Mouse (Mus musculus) kidney, embryonic 14.5 days (tissue): ENCODE data around the gene Acbd6. TPM values are rescaled to one million over a fixed set of nuclear protein-coding genes. Genes with fewer than 3 reads are reported as not detected.

ENCODE experiments used
- ATAC-seq: fragments of 200-750 bp; cut with Nextera tagmentation; 2 replicates; pipeline ENCODE4 v1.8.0; 2017; ENCODE audit warnings: moderate number of reproducible peaks, mild to moderate bottlenecking, moderate TSS enrichment, moderate library complexity; ENCODE audit not compliant: low FRiP score, low TSS enrichment
- H3K27ac ChIP-seq: fragments of 300-500 bp; sonication (generic); 2 replicates; pipeline ENCODE4 v1.5.1; 2014; ENCODE audit warnings: low read depth, mild to moderate bottlenecking, low read length, moderate library complexity, mixed read lengths
- H3K27me3 ChIP-seq: fragments of 300-500 bp; sonication (generic); 2 replicates; pipeline ENCODE4 v1.6.1; 2014; ENCODE audit warnings: mild to moderate bottlenecking, low read length; ENCODE audit not compliant: control insufficient read depth, insufficient read depth
- H3K36me3 ChIP-seq: fragments of 300-500 bp; sonication (generic); 2 replicates; pipeline ENCODE4 v1.6.1; 2014; ENCODE audit warnings: low read length, mixed read lengths; ENCODE audit not compliant: control insufficient read depth, insufficient read depth
- H3K4me1 ChIP-seq: fragments of 300-500 bp; sonication (generic); 2 replicates; pipeline ENCODE4 v1.6.1; 2014; ENCODE audit warnings: low read length, mixed read lengths; ENCODE audit not compliant: control insufficient read depth, insufficient read depth
- H3K4me2 ChIP-seq: fragments of 300-500 bp; sonication (generic); replicated peaks from 2 replicates; pipeline ENCODE4 v1.6.1; 2014; ENCODE audit warnings: low read depth, mild to moderate bottlenecking, low read length
- H3K4me3 ChIP-seq: fragments of 300-500 bp; sonication (generic); 2 replicates; pipeline ENCODE4 v1.5.1; 2014; ENCODE audit warnings: mild to moderate bottlenecking, low read length
- H3K9ac ChIP-seq: fragments of 300-500 bp; sonication (generic); 2 replicates; pipeline ENCODE4 v1.6.1; 2014; ENCODE audit warnings: low read depth, mild to moderate bottlenecking, low read length, moderate library complexity
- H3K9me3 ChIP-seq: fragments of 300-500 bp; sonication (generic); 2 replicates; pipeline ENCODE4 v1.6.1; 2016; ENCODE audit warnings: low read length; ENCODE audit not compliant: control insufficient read depth
- WGBS: fragments of 180-500 bp; shearing (Covaris S2); extraction: QIAGEN DNeasy Blood & Tissue Kit; methylation state at CpG from one replicate; pipeline ENCODE4 v1.1.7; 2014; 5-methylcytosine and 5-hydroxymethylcytosine counted together
- polyA plus RNA-seq: library from polyadenylated mRNA; unstranded; fragments of >200 nt; fragmentation: Nextera tagmentation; extraction: Ambion mirVana; gene quantifications from 2 replicates; pipeline ENCODE4 v1.2.1, GENCODE M21; 2014

Acbd6 gene
- polyA plus RNA-seq, 1 experiment from 2014 or later = 80.7 TPM

- Histone ChIP-seq H3K9me3 (no peaks in the 10 kb centered on the region), H3K27ac (no peak overlapping the region), H3K4me1 (no peaks in the 10 kb centered on the region), H3K27me3 (no peaks in the 10 kb centered on the region), H3K4me3 (no peak overlapping the region), H3K36me3 (no peaks in the 10 kb centered on the region), H3K9ac (no peak overlapping the region), H3K4me2 (no peak overlapping the region)
- 56% methylated on average over 2 of the region's 2 CpGs for WGBS
- no peak for ATAC-seq
Measured at GRCm38 (mm10) chr1:155614426-155614825, 56.5 kb downstream of the Acbd6 start.

DNA sequence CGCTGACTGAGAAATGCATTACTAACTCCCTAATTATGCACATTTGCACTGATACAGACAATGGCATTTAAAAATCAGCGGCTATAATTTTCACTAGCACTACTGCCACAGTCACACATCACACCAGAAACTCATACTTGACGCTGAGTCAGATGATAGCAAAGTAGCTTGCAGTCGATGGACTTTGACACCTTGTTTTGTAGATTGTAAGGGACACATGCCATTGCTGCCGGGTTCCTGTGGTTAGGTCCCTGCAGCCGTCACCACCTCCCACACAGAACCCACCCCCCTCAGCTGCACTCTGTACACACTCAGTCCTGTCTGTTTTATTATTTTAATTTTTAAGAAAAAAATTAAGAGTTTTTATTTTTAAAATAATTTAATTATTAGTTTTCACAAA lies 63.2 kb downstream of the Acbd6 start:
- WGBS = 88% methylated on average over 6 of the region's 6 CpGs
- no peak for ATAC-seq
- Histone ChIP-seq H3K4me3 (no peak overlapping the region), H3K27ac (no peak overlapping the region), H3K9me3 (no peaks in the 10 kb centered on the region), H3K36me3 (peaks cover 6% of the 10 kb centered on the region; the same call in 1 of the 2 replicates), H3K4me1 (no peaks in the 10 kb centered on the region), H3K27me3 (no peaks in the 10 kb centered on the region), H3K4me2 (no peak overlapping the region), H3K9ac (no peak overlapping the region)

DNA sequence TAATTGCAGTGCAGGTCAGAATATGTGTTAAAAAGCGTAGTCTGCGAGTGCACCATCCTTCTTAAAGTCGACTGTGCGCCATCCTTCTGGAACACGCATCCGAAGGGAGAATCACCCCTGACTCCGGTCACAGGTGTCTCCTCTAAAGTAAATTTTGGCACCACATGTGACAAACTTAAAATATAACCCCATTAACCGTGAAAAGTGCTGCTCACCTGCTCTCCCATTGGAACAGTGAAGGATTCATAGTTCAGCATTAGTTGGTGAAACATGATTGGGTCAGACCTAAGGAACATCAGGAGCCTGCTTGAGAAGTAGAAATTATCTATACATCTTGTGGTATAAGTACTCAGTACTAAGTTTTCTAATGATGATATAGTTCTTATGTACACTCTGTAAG lies 65.3 kb downstream of the Acbd6 start:
- Histone ChIP-seq H3K4me2 (no peak overlapping the region), H3K36me3 (peaks cover 6% of the 10 kb centered on the region; the same call in 1 of the 2 replicates), H3K27ac (no peak overlapping the region), H3K4me3 (no peak overlapping the region), H3K27me3 (no peaks in the 10 kb centered on the region), H3K9me3 (no peaks in the 10 kb centered on the region), H3K9ac (no peak overlapping the region), H3K4me1 (no peaks in the 10 kb centered on the region)
- 86% methylated on average over 8 of the region's 8 CpGs for whole genome bisulfite sequencing
- ATAC-seq = no peak

GRCm38 (mm10) chr1:155627746-155628145 lies 69.8 kb downstream of the Acbd6 start:
- Histone ChIP-seq H3K4me3 (no peak overlapping the region), H3K9me3 (no peaks in the 10 kb centered on the region), H3K9ac (no peak overlapping the region), H3K4me1 (no peaks in the 10 kb centered on the region), H3K4me2 (no peak overlapping the region), H3K27me3 (no peaks in the 10 kb centered on the region), H3K36me3 (peaks cover 6% of the 10 kb centered on the region; the same call in 1 of the 2 replicates), H3K27ac (no peak overlapping the region)
- WGBS = 73% methylated on average over 2 of the region's 2 CpGs
- ATAC-seq = no peak

- Histone ChIP-seq H3K27ac (no peak overlapping the region), H3K4me3 (no peak overlapping the region), H3K4me1 (no peaks in the 10 kb centered on the region), H3K9me3 (no peaks in the 10 kb centered on the region), H3K36me3 (no peaks in the 10 kb centered on the region), H3K27me3 (no peaks in the 10 kb centered on the region), H3K9ac (no peak overlapping the region), H3K4me2 (no peak overlapping the region)
- no peak for ATAC-seq
- WGBS = 92% methylated on average over 7 of the region's 7 CpGs
Measured at GRCm38 (mm10) chr1:155636648-155637047, 78.7 kb downstream of the Acbd6 start.

GRCm38 (mm10) chr1:155645816-155646215 lies 87.9 kb downstream of the Acbd6 start:
- ATAC-seq = no peak
- Histone ChIP-seq H3K27ac (no peak overlapping the region), H3K9ac (no peak overlapping the region), H3K4me3 (no peak overlapping the region), H3K9me3 (no peaks in the 10 kb centered on the region), H3K4me1 (no peaks in the 10 kb centered on the region), H3K4me2 (no peak overlapping the region), H3K36me3 (no peaks in the 10 kb centered on the region), H3K27me3 (no peaks in the 10 kb centered on the region)
- 95% methylated on average over 5 of the region's 5 CpGs for WGBS

- no peak overlapping the region for H3K9ac ChIP-seq
- no peaks in the 10 kb centered on the region for H3K4me1 ChIP-seq
- no peaks in the 10 kb centered on the region for H3K27me3 ChIP-seq
- no peak overlapping the region for H3K27ac ChIP-seq
- H3K4me3 ChIP-seq = no peak overlapping the region
- no peaks in the 10 kb centered on the region for H3K9me3 ChIP-seq
- no peak overlapping the region for H3K4me2 ChIP-seq
- no peak for ATAC-seq
- 60% methylated on average over 10 of the region's 10 CpGs for WGBS
- H3K36me3 ChIP-seq = no peaks in the 10 kb centered on the region
Measured at GRCm38 (mm10) chr1:155646345-155647307, 88.7 kb downstream of the Acbd6 start.

DNA sequence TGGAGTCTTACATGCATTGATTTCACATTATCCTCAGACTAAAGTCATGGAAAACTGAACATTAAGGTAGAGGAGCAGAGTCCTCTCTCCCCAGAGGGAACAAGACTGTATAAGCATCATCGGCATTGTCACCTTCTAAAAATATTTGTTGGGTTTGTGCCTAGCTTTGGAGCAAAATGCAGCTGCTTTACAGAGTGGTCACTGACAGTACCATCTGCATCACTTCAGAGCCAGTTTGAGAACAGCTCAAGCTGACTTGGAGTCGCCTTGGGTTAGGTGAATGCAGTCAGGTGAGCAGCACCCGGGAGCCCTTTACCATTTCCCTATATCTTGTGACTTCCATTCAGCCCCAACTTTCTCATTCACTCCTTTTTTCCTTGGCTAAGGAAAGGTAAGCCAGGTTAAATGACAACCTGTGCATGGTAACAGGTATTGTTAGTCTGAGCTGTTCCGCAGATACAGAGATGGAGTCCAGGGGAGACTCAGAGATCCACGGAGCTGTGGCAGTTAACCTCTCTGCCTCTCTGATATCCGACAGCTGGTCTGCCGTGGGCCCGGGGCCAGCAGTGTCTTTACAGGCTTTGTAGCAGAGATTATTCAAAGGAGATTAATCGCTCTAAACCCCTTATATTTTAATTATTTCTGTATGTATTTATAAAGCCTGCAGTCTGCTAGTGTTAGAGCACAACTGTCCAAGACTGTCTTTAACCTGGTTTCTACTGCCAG lies 92.4 kb downstream of the Acbd6 start:
- no peak for ATAC-seq
- Histone ChIP-seq H3K4me2 (no peak overlapping the region), H3K9me3 (no peaks in the 10 kb centered on the region), H3K27me3 (no peaks in the 10 kb centered on the region), H3K4me1 (no peaks in the 10 kb centered on the region), H3K36me3 (no peaks in the 10 kb centered on the region), H3K9ac (no peak overlapping the region), H3K27ac (no peak overlapping the region), H3K4me3 (no peak overlapping the region)
- WGBS = 67% methylated on average over 9 of the region's 9 CpGs

- H3K4me1 ChIP-seq = no peaks in the 10 kb centered on the region
- no peak overlapping the region for H3K9ac ChIP-seq
- no peak overlapping the region for H3K4me2 ChIP-seq
- H3K9me3 ChIP-seq = no peaks in the 10 kb centered on the region
- no peaks in the 10 kb centered on the region for H3K36me3 ChIP-seq
- no peaks in the 10 kb centered on the region for H3K27me3 ChIP-seq
- WGBS = 46% methylated on average over 3 of the region's 3 CpGs
- no peak for ATAC-seq
- no peak overlapping the region for H3K27ac ChIP-seq
- H3K4me3 ChIP-seq = no peak overlapping the region
Measured at GRCm38 (mm10) chr1:155654961-155655360, 97.0 kb downstream of the Acbd6 start.
